Mouse (Mus musculus): ENCODE measurements around the gene Slc25a45. TPM values are rescaled to one million over a fixed set of nuclear protein-coding genes. Genes with fewer than 3 reads are reported as not detected.

The Slc25a45 gene
- polyA plus RNA-seq, 1 experiment from 2014 or later, result 1.3 TPM

DNA sequence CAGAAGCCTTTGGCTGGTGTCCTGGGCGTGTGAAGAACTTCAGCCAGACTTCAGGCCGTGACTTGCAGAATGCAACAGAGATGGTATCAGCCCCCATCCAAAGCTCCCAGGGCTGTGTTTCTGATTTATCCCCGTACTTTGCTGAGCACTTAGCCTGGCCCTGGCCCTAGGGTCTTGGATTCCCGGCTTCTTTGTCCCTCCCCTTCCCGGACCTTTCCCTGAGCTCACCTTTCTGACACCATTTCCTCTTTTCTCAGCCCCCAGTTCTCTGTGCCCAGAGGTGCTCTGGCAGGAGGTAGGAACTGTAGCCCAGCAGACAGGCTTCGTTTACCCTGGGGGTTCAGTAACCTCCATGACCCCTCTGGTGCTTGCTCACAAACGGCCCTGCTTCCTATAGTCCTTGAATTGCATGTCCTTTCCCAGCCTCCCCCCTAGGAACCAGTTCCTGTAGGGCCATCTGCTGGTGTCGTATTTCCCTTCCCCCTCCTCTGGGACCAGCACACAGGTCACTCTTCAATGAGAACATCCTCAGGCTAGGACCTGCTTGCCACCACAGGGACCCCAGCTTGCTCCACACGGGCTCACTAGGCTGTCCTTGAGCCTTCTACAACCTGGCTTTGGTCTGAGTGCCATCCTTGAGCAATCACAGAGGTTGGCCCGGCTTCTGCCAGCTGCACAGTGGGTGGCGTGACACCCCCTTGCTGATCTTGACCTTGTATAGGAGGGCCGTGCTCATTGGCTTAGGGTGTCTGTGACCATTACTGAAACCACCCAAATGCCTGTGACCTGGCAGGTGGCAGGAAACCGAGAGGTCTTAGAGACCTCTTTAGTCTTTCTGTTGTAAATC is 28.6 kb upstream of the Slc25a45 start:
- Histone ChIP-seq H3K4me2 (peak overlapping the region; percentile 5; the same call in 1 of the 2 replicates), H3K4me3 (replicated peaks) (no peak overlapping the region), H3K4me1 (peaks cover 64% of the 10 kb centered on the region), H3K27ac (peak overlapping the region; percentile 99; the same call in 1 of the 2 replicates), H3K36me3 (replicated peaks) (peaks cover 23% of the 10 kb centered on the region), H3K27me3 (no peaks in the 10 kb centered on the region), H3K9me3 (no peaks in the 10 kb centered on the region), H3K9ac (no peak overlapping the region)
- ATAC-seq (ENCODE audit: low FRiP score), result no peak
- 46% methylated on average over 13 of the region's 13 CpGs for WGBS

DNA sequence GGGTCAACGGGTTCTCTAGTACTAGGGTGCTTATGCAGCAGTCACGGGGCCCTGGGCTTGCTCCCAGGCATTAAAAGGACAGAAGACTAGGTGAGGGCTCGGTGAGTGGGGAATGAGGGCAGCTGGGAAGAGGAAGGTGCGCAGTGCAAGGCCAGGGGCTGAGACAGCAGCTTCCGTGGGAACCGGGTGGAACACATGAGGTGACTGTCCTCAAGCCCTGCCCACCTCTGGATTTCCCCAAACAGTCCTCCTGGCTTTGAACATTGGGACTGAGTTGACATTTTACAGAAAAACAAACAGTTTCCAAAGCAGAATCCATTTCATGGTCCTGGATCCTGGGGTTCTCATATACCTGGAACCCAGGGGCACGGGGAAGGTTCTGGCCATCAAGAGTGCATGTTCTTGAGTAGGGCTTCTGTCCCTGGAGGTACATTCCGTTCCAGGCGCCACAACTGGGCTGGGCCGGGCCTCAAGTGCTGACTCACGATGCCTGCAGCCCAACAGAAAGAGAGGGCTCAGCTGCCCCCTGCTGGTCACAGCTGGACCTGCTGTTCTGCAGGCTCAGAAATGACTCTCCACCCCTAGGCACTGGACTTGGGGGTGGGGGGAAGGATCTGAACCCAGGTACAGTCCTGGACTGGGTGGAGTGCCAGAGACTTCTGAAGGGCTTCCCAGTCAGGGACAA is 27.6 kb upstream of the Slc25a45 start:
- Histone ChIP-seq H3K27me3 (no peaks in the 10 kb centered on the region), H3K4me2 (no peak overlapping the region), H3K4me3 (replicated peaks) (no peak overlapping the region), H3K9ac (0 out of 2 replicates have a peak overlapping the region, but pooled peaks have one; percentile 0), H3K9me3 (no peaks in the 10 kb centered on the region), H3K4me1 (peaks cover 55% of the 10 kb centered on the region), H3K27ac (no peak overlapping the region), H3K36me3 (replicated peaks) (peaks cover 26% of the 10 kb centered on the region)
- 33% methylated on average over 11 of the region's 11 CpGs for WGBS
- ATAC-seq (ENCODE audit: low FRiP score), result peak; percentile 18

DNA sequence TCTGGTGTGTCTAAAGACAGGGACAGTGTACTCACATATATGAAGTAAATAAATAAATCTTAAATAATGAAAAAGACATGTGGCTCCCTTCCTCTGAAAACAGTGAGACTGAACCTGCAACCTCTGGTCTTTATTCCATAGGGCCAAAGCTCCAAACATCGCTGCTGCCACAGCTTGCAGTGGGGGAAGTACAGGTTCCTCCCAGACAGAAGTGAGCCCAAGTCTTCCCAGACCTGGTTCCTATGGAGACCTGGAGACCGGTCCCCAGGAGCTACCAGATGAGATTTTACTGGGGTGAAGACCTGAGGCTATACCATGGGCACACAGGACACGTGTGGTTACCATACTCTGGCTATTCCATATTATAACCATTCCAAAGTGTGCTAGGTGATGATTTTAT is 26.7 kb upstream of the Slc25a45 start:
- no peak for ATAC-seq (ENCODE audit: low FRiP score)
- Histone ChIP-seq H3K27ac (no peak overlapping the region), H3K4me1 (peaks cover 48% of the 10 kb centered on the region), H3K9ac (no peak overlapping the region), H3K4me2 (no peak overlapping the region), H3K9me3 (no peaks in the 10 kb centered on the region), H3K27me3 (no peaks in the 10 kb centered on the region), H3K4me3 (replicated peaks) (no peak overlapping the region), H3K36me3 (replicated peaks) (peaks cover 31% of the 10 kb centered on the region)
- WGBS, result 93% methylated on average over 3 of the region's 3 CpGs

DNA sequence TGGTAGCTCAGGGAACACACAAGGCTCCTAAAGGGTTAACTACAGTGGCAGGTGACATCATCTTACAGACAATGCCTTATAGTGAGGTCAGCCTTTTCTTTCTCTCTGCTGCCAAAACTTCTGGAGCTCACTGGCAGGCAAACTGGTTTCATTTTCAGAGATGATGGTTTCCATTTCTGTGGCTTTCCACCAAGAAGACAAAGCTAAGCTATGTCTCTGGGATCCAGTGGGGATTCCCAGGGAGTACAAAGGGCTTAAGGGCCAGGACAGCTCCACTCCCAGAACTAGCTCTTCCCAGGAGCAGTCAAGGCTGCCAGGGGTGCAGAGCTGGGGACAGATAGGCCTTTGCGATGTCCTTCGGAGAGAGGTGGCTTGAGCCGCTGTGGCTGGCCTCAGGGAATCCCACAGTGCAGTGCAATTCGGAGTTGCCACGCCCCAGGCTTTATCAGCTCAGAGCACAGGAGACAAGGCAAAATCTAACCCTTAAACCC is 26.1 kb upstream of the Slc25a45 start:
- no peak overlapping the region for H3K4me2 ChIP-seq
- no peaks in the 10 kb centered on the region for H3K9me3 ChIP-seq
- no peak overlapping the region for H3K4me3 ChIP-seq (replicated peaks)
- no peak for ATAC-seq (ENCODE audit: low FRiP score)
- 58% methylated on average over 5 of the region's 5 CpGs for WGBS
- no peaks in the 10 kb centered on the region for H3K27me3 ChIP-seq
- peak overlapping the region; percentile 54; the same call in 1 of the 2 replicates for H3K27ac ChIP-seq
- peak overlapping the region; percentile 36; the same call in 1 of the 2 replicates for H3K9ac ChIP-seq
- peaks cover 42% of the 10 kb centered on the region for H3K4me1 ChIP-seq
- peaks cover 37% of the 10 kb centered on the region for H3K36me3 ChIP-seq (replicated peaks)

DNA sequence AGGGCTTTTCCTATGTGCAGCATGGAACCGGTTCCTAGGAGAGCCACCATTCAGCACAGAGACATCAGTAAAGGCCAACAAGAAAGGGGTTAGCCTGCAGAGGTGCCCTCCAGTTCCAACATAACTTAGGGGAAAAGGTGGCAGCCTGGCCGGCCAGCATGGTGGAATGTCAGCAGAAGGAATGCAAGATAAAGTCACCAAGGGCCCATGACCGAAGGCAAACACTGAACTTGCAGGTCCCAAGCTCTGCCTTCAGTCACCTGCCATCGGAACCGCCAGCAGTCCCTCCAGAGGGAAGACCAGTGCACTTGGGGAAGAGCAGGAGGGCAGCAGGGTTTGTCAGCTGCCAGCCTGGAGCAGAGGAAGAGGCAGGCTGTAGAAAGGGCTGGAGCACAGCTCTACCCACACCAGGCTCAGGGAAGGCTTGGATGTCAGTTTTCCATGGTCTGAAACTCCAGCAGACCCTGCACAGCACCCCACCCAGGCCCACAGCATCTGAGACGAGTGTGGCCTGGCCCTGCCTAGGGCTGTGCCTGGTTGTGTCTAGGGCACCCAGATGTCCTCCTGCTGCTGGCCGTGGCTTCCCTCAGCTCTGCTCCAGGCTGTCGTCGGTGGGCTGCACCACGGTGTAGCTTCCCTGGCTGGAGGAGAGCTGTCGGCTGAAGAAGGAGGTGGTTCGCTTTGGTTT is 25.4 kb upstream of the Slc25a45 start:
- ATAC-seq (ENCODE audit: low FRiP score), result no peak
- Histone ChIP-seq H3K36me3 (replicated peaks) (peaks cover 43% of the 10 kb centered on the region), H3K9ac (peak overlapping the region; percentile 36; the same call in 1 of the 2 replicates), H3K9me3 (no peaks in the 10 kb centered on the region), H3K4me2 (no peak overlapping the region), H3K27ac (0 out of 2 replicates have a peak overlapping the region, but pooled peaks have one; percentile 54), H3K4me1 (peaks cover 35% of the 10 kb centered on the region), H3K27me3 (no peaks in the 10 kb centered on the region), H3K4me3 (replicated peaks) (no peak overlapping the region)
- 88% methylated on average over 12 of the region's 12 CpGs for WGBS

DNA sequence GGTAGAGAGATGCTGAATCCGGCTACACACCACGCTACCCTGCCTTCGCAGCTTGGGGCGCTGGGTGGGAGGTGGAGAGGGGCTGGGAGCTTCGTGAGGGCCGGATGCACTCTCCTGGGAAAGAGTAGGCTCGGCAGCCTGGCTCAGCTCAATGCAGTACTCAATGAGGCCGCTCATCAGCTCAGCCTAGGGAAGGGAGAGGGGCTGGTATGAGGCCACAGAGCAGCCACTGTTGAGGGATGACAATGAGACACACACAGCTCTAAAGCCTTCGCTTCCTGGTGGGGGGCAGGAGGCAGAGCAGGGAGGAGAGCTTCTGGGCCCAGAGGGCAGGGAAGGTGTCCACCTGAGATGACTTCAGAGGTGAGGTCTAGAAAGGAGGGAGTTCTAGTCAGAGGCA is 21.0 kb upstream of the Slc25a45 start:
- H3K27ac ChIP-seq, result no peak overlapping the region
- peaks cover 80% of the 10 kb centered on the region for H3K36me3 ChIP-seq (replicated peaks)
- no peaks in the 10 kb centered on the region for H3K27me3 ChIP-seq
- H3K4me1 ChIP-seq, result peaks cover 2% of the 10 kb centered on the region; the same call in 1 of the 2 replicates
- H3K4me2 ChIP-seq, result no peak overlapping the region
- H3K9ac ChIP-seq, result no peak overlapping the region
- H3K4me3 ChIP-seq (replicated peaks), result no peak overlapping the region
- 81% methylated on average over 9 of the region's 9 CpGs for WGBS
- no peak for ATAC-seq (ENCODE audit: low FRiP score)
- H3K9me3 ChIP-seq, result no peaks in the 10 kb centered on the region

DNA sequence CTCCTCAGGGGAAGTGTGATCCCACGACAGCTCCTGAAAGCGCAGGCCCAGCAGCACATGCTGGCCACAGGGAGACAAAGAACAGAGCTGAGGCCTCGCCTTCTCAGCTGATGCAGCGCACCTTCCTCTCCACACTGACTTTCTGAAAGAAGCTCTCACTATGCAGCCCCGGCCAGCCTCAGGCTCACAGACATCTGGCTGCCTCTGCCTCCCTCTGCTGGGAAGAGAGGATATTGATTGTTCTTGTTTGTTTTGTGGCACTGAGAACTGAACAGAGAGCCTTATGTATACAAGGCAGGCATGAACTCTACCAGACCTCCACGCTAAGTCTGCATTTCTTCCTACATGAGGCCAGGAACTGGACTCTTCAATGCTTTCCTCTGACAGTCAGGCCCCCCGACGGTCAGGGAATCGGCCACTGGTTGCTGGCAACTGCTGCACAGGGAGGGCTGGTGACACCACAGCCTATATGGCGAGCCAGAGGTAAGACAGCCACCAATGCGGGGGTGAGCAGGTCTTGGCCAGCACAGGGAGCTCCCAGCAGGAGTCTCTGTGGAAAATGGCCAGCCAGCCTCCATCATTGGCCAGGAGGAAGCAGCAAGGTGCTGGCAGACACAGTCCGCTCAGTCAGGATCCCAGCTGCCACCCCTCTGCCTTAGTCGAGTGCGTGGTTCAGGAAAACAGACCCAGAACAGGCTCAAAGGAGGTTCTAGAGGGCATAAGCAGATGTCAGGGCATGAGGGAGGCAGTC is 15.1 kb upstream of the Slc25a45 start:
- WGBS, result 96% methylated on average over 14 of the region's 14 CpGs
- Histone ChIP-seq H3K9ac (no peak overlapping the region), H3K4me1 (no peaks in the 10 kb centered on the region), H3K27me3 (no peaks in the 10 kb centered on the region), H3K27ac (no peak overlapping the region), H3K4me3 (replicated peaks) (no peak overlapping the region), H3K9me3 (peaks cover 5% of the 10 kb centered on the region; the same call in 1 of the 2 replicates), H3K36me3 (replicated peaks) (peaks cover 93% of the 10 kb centered on the region), H3K4me2 (no peak overlapping the region)
- ATAC-seq (ENCODE audit: low FRiP score), result no peak

DNA sequence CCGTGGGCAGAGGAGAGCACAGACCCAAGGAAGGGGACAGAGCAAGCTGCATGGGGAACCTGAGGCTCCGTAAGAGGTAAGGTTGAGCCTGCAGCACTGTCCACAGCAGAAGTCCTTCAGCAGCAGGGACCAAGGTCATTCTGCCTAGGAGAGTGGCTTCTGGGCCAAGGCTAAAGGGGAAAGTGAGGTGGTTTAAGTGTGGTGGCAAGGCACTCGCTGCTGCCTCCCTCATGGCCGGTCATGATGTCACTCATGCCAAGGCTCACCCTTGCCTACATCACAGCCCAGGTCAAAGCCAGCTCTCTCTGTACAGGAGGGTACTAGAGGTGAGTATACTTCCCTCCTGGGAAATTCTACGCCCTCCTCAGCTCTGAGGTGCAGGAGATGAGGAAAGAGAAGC is 13.8 kb upstream of the Slc25a45 start:
- Histone ChIP-seq H3K9me3 (peaks cover 5% of the 10 kb centered on the region; the same call in 1 of the 2 replicates), H3K4me3 (replicated peaks) (no peak overlapping the region), H3K9ac (no peak overlapping the region), H3K27me3 (no peaks in the 10 kb centered on the region), H3K27ac (no peak overlapping the region), H3K4me2 (no peak overlapping the region), H3K4me1 (no peaks in the 10 kb centered on the region), H3K36me3 (replicated peaks) (peaks cover 94% of the 10 kb centered on the region)
- WGBS, result 99% methylated on average over 5 of the region's 5 CpGs
- ATAC-seq (ENCODE audit: low FRiP score), result no peak

DNA sequence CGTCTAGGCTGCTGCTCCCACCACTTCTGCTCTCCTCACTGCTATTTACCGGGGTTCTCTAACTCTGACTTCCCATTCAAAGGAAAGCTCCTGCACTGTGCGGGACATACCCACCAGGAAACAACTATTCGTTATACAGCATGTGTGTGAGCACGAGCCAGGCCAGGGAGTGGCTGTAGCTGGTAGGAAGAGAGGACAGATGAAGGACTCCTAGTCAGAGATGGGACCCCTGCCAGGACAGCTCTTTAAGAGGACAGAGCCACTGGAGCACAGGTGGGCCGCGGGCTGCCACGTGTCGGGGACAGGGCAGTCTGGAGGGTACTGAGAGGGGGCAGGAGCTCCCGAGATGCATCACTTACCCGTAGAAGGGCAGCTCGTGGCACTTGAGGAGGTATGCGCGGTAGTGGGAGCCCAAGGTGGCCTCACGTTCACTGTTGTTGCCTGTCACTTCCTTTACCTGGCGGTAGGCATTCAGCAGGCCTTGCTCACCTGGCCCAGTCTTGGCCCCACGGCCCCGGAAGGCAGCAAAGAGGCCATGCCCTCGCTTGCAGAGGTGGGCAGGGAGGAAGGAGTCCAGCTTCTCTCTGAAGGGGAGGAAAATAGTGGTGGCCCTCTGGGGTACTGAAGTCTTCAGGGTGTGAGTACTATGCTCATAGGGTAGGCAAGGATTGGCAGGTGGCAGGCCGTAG is 12.8 kb upstream of the Slc25a45 start:
- Histone ChIP-seq H3K36me3 (replicated peaks) (peaks cover 94% of the 10 kb centered on the region), H3K4me1 (no peaks in the 10 kb centered on the region), H3K4me3 (replicated peaks) (no peak overlapping the region), H3K27me3 (no peaks in the 10 kb centered on the region), H3K27ac (no peak overlapping the region), H3K9me3 (peaks cover 5% of the 10 kb centered on the region; the same call in 1 of the 2 replicates), H3K9ac (0 out of 2 replicates have a peak overlapping the region, but pooled peaks have one; percentile 2), H3K4me2 (no peak overlapping the region)
- no peak for ATAC-seq (ENCODE audit: low FRiP score)
- 94% methylated on average over 20 of the region's 20 CpGs for WGBS

DNA sequence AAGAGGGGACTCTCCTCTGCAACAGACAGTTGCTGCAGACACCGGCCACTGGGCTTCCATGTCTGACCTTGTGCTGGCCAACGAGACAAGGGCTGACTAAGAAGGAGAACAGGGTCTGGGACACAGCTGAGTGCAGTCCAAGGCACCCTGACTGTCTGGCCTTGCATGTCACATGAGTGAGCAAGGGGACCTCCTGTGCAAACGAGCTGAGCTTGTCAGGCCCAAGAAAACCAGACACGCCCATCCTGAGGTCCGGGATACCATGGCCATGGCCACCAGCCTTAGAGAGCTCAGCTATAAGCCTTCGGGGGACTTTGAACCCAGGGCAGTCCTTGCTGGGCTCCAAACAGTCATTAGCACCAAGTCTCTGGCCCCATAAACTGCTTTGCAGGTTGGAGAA is 9.5 kb upstream of the Slc25a45 start:
- Histone ChIP-seq H3K4me1 (peaks cover 21% of the 10 kb centered on the region), H3K27me3 (no peaks in the 10 kb centered on the region), H3K36me3 (replicated peaks) (peaks cover 75% of the 10 kb centered on the region), H3K4me2 (no peak overlapping the region), H3K9me3 (no peaks in the 10 kb centered on the region), H3K27ac (no peak overlapping the region), H3K4me3 (replicated peaks) (no peak overlapping the region), H3K9ac (no peak overlapping the region)
- no peak for ATAC-seq (ENCODE audit: low FRiP score)
- 90% methylated on average over 6 of the region's 6 CpGs for WGBS

DNA sequence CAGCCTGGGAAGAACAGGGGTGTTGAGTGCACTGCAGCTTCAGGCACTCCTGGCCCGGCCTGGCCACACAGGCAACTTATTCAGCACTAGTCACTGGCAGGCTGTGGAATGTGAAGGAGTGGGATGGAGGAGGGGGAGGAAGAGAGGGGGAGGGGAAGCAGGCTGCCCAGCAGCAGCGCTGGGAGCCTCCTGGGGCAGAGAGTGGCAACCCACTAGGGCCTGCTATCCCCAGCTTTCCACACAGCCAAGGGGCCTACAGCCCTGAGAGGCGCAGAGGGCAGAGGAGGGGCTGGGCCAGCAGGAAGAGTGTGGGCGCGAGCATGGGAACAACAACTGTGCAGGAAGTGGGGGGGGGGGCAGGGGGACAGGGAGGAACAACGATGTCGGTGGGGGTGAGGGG is 6.3 kb upstream of the Slc25a45 start:
- Histone ChIP-seq H3K36me3 (replicated peaks) (peaks cover 47% of the 10 kb centered on the region), H3K4me2 (peak overlapping the region; percentile 28; the same call in 1 of the 2 replicates)

More for the DNA sequence above, 6.3 kb upstream of the Slc25a45 start:
- Histone ChIP-seq H3K9ac (peak overlapping the region; percentile 54), H3K4me1 (peaks cover 42% of the 10 kb centered on the region), H3K4me3 (replicated peaks) (no peak overlapping the region; the same call in 1 of the 2 replicates), H3K27ac (peak overlapping the region; percentile 60), H3K9me3 (no peaks in the 10 kb centered on the region), H3K27me3 (no peaks in the 10 kb centered on the region)
- WGBS, result 16% methylated on average over 6 of the region's 7 CpGs
- ATAC-seq (ENCODE audit: low FRiP score), result peak; percentile 42; the same call in 1 of the 2 replicates

Data from forebrain, embryonic 12.5 days (tissue).